Comparison of ENCODE assay signal across 28 mouse cellular contexts in genomic region chr1:75772131-75772530, GRCm38 (mm10).
DNase-seq lines count a peak whose midpoint lies in the region; ATAC-seq lines count a peak whose summit lies in the region.
"Had no signal": no experiment of that assay in that cellular context is flagged by ENCODE, and none has a peak within 500 bp of the region (broad histone marks: within the 10 kb centered on the region; RNA-seq: fewer than 3 reads in every experiment).

No protein-coding gene starts in this region.

- 38% methylated on average over 5 of the region's 5 CpGs for WGBS in midbrain, embryonic 11.5 days
- WGBS in midbrain, embryonic 13.5 days = 43% methylated on average over 5 of the region's 5 CpGs
- 55% methylated on average over 5 of the region's 5 CpGs for WGBS in limb, embryonic 10.5 days
- 20% methylated on average over 5 of the region's 5 CpGs for WGBS in limb, embryonic 13.5 days
- WGBS in forebrain, embryonic 12.5 days = 39% methylated on average over 5 of the region's 5 CpGs

- H3K4me1 ChIP-seq in midbrain, embryonic 11.5 days (ENCODE audit: control insufficient read depth, insufficient read depth, low read length) = no peaks in the 10 kb centered on the region
- H3K4me1 ChIP-seq in midbrain, embryonic 13.5 days (replicated peaks) = no peaks in the 10 kb centered on the region
- H3K4me1 ChIP-seq in limb, embryonic 10.5 days = peaks cover 38% of the 10 kb centered on the region
- H3K4me1 ChIP-seq in limb, embryonic 13.5 days = peaks cover 32% of the 10 kb centered on the region
- peaks cover 11% of the 10 kb centered on the region; the same call in 1 of the 2 replicates for H3K4me1 ChIP-seq in forebrain, embryonic 12.5 days
- H3K4me1 ChIP-seq: heart, embryonic 12.5 days; heart, embryonic 15.5 days; hindbrain, embryonic 10.5 days; hindbrain, embryonic 13.5 days had no signal

- no peaks in the 10 kb centered on the region for H3K36me3 ChIP-seq in midbrain, embryonic 11.5 days (ENCODE audit: control insufficient read depth, insufficient read depth, low read length)
- H3K36me3 ChIP-seq in midbrain, embryonic 13.5 days = no peaks in the 10 kb centered on the region
- no peaks in the 10 kb centered on the region for H3K36me3 ChIP-seq in limb, embryonic 10.5 days
- no peaks in the 10 kb centered on the region for H3K36me3 ChIP-seq in limb, embryonic 13.5 days
- no peaks in the 10 kb centered on the region for H3K36me3 ChIP-seq in forebrain, embryonic 12.5 days (replicated peaks)
- H3K36me3 ChIP-seq: forebrain, embryonic 10.5 days; G1E; heart, embryonic 12.5 days; heart, embryonic 15.5 days; hindbrain, embryonic 10.5 days; hindbrain, embryonic 13.5 days had no signal

- H3K27ac ChIP-seq in midbrain, embryonic 11.5 days (ENCODE audit: low read depth, low read length) = no peak overlapping the region
- no peak overlapping the region for H3K27ac ChIP-seq in midbrain, embryonic 13.5 days
- peak overlapping the region; percentile 89 for H3K27ac ChIP-seq in limb, embryonic 10.5 days
- peak overlapping the region; percentile 52; the same call in 1 of the 2 replicates for H3K27ac ChIP-seq in limb, embryonic 13.5 days
- no peak overlapping the region for H3K27ac ChIP-seq in forebrain, embryonic 12.5 days
- H3K27ac ChIP-seq: forebrain, embryonic 10.5 days; gastrocnemius, adult 2 months; heart, embryonic 15.5 days; hindbrain, embryonic 10.5 days; hindbrain, embryonic 13.5 days had no signal

- no peak for ATAC-seq in midbrain, embryonic 11.5 days (ENCODE audit: low FRiP score)
- ATAC-seq in midbrain, embryonic 13.5 days = no peak
- ATAC-seq in limb, embryonic 13.5 days (ENCODE audit: low FRiP score, low read depth) = peak; percentile 59; the same call in 1 of the 2 replicates
- no peak for ATAC-seq in forebrain, embryonic 12.5 days (ENCODE audit: low FRiP score)
- ATAC-seq: forebrain, embryonic 14.5 days; forebrain, postnatal 0 days; hindbrain, embryonic 16.5 days; Patski had no signal

- no peaks in the 10 kb centered on the region for H3K27me3 ChIP-seq in midbrain, embryonic 11.5 days (ENCODE audit: control insufficient read depth, insufficient read depth, low read length)
- H3K27me3 ChIP-seq in midbrain, embryonic 13.5 days = 0 out of 2 replicates have a peak, but pooled peaks cover 3% of the 10 kb centered on the region
- H3K27me3 ChIP-seq in limb, embryonic 10.5 days (ENCODE audit: low read depth, poor library complexity, severe bottlenecking) = no peaks in the 10 kb centered on the region
- no peaks in the 10 kb centered on the region for H3K27me3 ChIP-seq in limb, embryonic 13.5 days
- 0 out of 2 replicates have a peak, but pooled peaks cover 2% of the 10 kb centered on the region for H3K27me3 ChIP-seq in forebrain, embryonic 12.5 days
- H3K27me3 ChIP-seq: CH12.LX; heart, embryonic 12.5 days; heart, embryonic 15.5 days; hindbrain, embryonic 13.5 days; Patski had no signal

- H3K9ac ChIP-seq in midbrain, embryonic 11.5 days (ENCODE audit: low read length) = no peak overlapping the region
- H3K9ac ChIP-seq in midbrain, embryonic 13.5 days (replicated peaks) = no peak overlapping the region
- no peak overlapping the region for H3K9ac ChIP-seq in limb, embryonic 13.5 days
- no peak overlapping the region for H3K9ac ChIP-seq in forebrain, embryonic 12.5 days
- H3K9ac ChIP-seq: forebrain, postnatal 0 days; heart, embryonic 12.5 days; heart, embryonic 15.5 days; hindbrain, embryonic 13.5 days had no signal

- H3K9me3 ChIP-seq in midbrain, embryonic 11.5 days (ENCODE audit: control insufficient read depth, low read length) = no peaks in the 10 kb centered on the region
- H3K9me3 ChIP-seq in midbrain, embryonic 13.5 days = no peaks in the 10 kb centered on the region
- H3K9me3 ChIP-seq in limb, embryonic 10.5 days (replicated peaks) = no peaks in the 10 kb centered on the region
- H3K9me3 ChIP-seq in limb, embryonic 13.5 days = no peaks in the 10 kb centered on the region
- H3K9me3 ChIP-seq in forebrain, embryonic 12.5 days = no peaks in the 10 kb centered on the region
- H3K9me3 ChIP-seq: heart, embryonic 12.5 days; heart, embryonic 15.5 days; hindbrain, embryonic 13.5 days had no signal

- no peak overlapping the region for H3K4me3 ChIP-seq in midbrain, embryonic 11.5 days (ENCODE audit: low read depth, low read length)
- no peak overlapping the region for H3K4me3 ChIP-seq in midbrain, embryonic 13.5 days (replicated peaks)
- no peak overlapping the region for H3K4me3 ChIP-seq in limb, embryonic 10.5 days
- H3K4me3 ChIP-seq in limb, embryonic 13.5 days = no peak overlapping the region
- no peak overlapping the region for H3K4me3 ChIP-seq in forebrain, embryonic 12.5 days (replicated peaks)
- H3K4me3 ChIP-seq: forebrain, embryonic 10.5 days; gastrocnemius, adult 2 months; heart, embryonic 12.5 days; heart, embryonic 15.5 days; hindbrain, embryonic 10.5 days; hindbrain, embryonic 13.5 days had no signal

- peak; percentile 66 for DNase-seq in midbrain, embryonic 11.5 days (ENCODE audit: low spot score, missing footprints)
- no peak for DNase-seq in limb, embryonic 10.5 days (ENCODE audit: low spot score)
- DNase-seq in layer of hippocampus, postnatal 10 days (ENCODE audit: low spot score in 2 of 2) = no peak
- DNase-seq in embryo, embryonic 9.5 days (ENCODE audit: extremely low spot score) = no peak
- DNase-seq: adrenal gland, postnatal 10 days; adrenal gland, postnatal 36 days; B cell, adult 2 months; cerebellum, adult 18-20 months; cerebellum, adult 9-10 months; cerebellum, postnatal 14 days; forebrain, postnatal 0 days; gastrocnemius, adult 2 months; gastrocnemius, postnatal 25 days; heart, adult 18-20 months; heart, postnatal 36 days had no signal

- H3K4me2 ChIP-seq in midbrain, embryonic 11.5 days = no peak overlapping the region
- H3K4me2 ChIP-seq in midbrain, embryonic 13.5 days (replicated peaks) = no peak overlapping the region
- no peak overlapping the region for H3K4me2 ChIP-seq in limb, embryonic 13.5 days (replicated peaks)
- no peak overlapping the region for H3K4me2 ChIP-seq in forebrain, embryonic 12.5 days
- H3K4me2 ChIP-seq: heart, embryonic 12.5 days; heart, embryonic 15.5 days; hindbrain, embryonic 13.5 days had no signal

Comparison
In these comparisons a context has a peak if more than half of its experiments do, and no peak if none do; other contexts are left out.
1. H3K27ac ChIP-seq: peak in limb, embryonic 10.5 days (single experiment) and limb, embryonic 13.5 days (single experiment); none in midbrain, embryonic 11.5 days (single experiment), midbrain, embryonic 13.5 days (single experiment) and forebrain, embryonic 12.5 days (single experiment).